Mouse (Mus musculus) midbrain, embryonic 16.5 days (tissue): ENCODE results near the gene Tesc. TPM values are rescaled to one million over a fixed set of nuclear protein-coding genes. Genes with fewer than 3 reads are reported as not detected.
A peak's percentile ranks its signal among the peaks of the same experiment; 100 is the strongest.

ENCODE experiments used
- ATAC-seq: fragments of 200-750 bp; cut with Nextera tagmentation; 2 replicates; pipeline ENCODE4 v1.8.0; 2017; ENCODE audit warnings: moderate TSS enrichment
- H3K27ac ChIP-seq: fragments of 300-500 bp; sonication (generic); 2 replicates; pipeline ENCODE4 v1.5.1; 2014; ENCODE audit warnings: mild to moderate bottlenecking, low read length, mixed read lengths
- H3K27me3 ChIP-seq: fragments of 300-500 bp; sonication (generic); 2 replicates; pipeline ENCODE4 v1.6.1; 2014; ENCODE audit warnings: low read depth, low read length, mixed read lengths; ENCODE audit not compliant: control insufficient read depth, insufficient read depth
- H3K36me3 ChIP-seq: fragments of 300-500 bp; sonication (generic); 2 replicates; pipeline ENCODE4 v1.6.1; 2014; ENCODE audit warnings: mild to moderate bottlenecking, low read length, moderate library complexity, mixed read lengths; ENCODE audit not compliant: control insufficient read depth, insufficient read depth
- H3K4me1 ChIP-seq: fragments of 300-500 bp; sonication (generic); 2 replicates; pipeline ENCODE4 v1.6.1; 2014; ENCODE audit warnings: mild to moderate bottlenecking, low read length, mixed read lengths; ENCODE audit not compliant: control insufficient read depth, insufficient read depth
- H3K4me2 ChIP-seq: fragments of 300-500 bp; sonication (generic); 2 replicates; pipeline ENCODE4 v1.6.1; 2014; ENCODE audit warnings: mild to moderate bottlenecking, low read length, mixed read lengths
- H3K4me3 ChIP-seq: fragments of 300-500 bp; sonication (generic); 2 replicates; pipeline ENCODE4 v1.5.1; 2014; ENCODE audit warnings: low read depth, mild to moderate bottlenecking, low read length, moderate library complexity, mixed read lengths
- H3K9ac ChIP-seq: fragments of 300-500 bp; sonication (generic); 2 replicates; pipeline ENCODE4 v1.6.1; 2014; ENCODE audit warnings: low read depth, low read length, mixed read lengths
- H3K9me3 ChIP-seq: fragments of 300-500 bp; sonication (generic); replicated peaks from 2 replicates; pipeline ENCODE4 v1.6.1; 2014; ENCODE audit warnings: mild to moderate bottlenecking, low read length, mixed read lengths; ENCODE audit not compliant: control insufficient read depth, poor library complexity, severe bottlenecking
- whole genome bisulfite sequencing: fragments of 180-500 bp; shearing (Covaris S2); extraction: QIAGEN DNeasy Blood & Tissue Kit; methylation state at CpG from one replicate; pipeline ENCODE4 v1.1.7; 2014; 5-methylcytosine and 5-hydroxymethylcytosine counted together
- polyA plus RNA-seq: library from polyadenylated mRNA; unstranded; fragments of >200 nt; fragmentation: Nextera tagmentation; extraction: Ambion mirVana; gene quantifications from 2 replicates; pipeline ENCODE4 v1.2.1, GENCODE M21; 2015

The Tesc gene
- 6.8 and 23.7 TPM in 2 replicates for polyA plus RNA-seq

- no peaks in the 10 kb centered on the region for H3K9me3 ChIP-seq
- H3K4me2 ChIP-seq = peak within 1 kb of the TSS; percentile 100
- 0% methylated on average over 59 of the region's 63 CpGs for WGBS
- peaks cover 29% of the 10 kb centered on the region; the same call in 1 of the 2 replicates for H3K4me1 ChIP-seq
- H3K9ac ChIP-seq = peak within 1 kb of the TSS; percentile 76
- no peaks in the 10 kb centered on the region for H3K36me3 ChIP-seq
- H3K27ac ChIP-seq = no peak within 1 kb of the TSS
- ATAC-seq = peak; percentile 5; the same call in 1 of the 2 replicates
- H3K4me3 ChIP-seq = peak within 1 kb of the TSS; percentile 74
- H3K27me3 ChIP-seq = peaks cover 41% of the 10 kb centered on the region
These were observed at the start of gene Tesc for GRCm38 (mm10) chr5:118027698-118028190. Tesc (plus strand) TSS chr5:118027743.

- no peaks in the 10 kb centered on the region for H3K27me3 ChIP-seq
- peak overlapping the region; percentile 92; the same call in 1 of the 2 replicates for H3K27ac ChIP-seq
- ATAC-seq = no peak
- 38% methylated on average over 17 of the region's 17 CpGs for WGBS
- H3K9ac ChIP-seq = peak overlapping the region; percentile 100
- H3K36me3 ChIP-seq = peaks cover 14% of the 10 kb centered on the region; the same call in 1 of the 2 replicates
- peak overlapping the region; percentile 97 for H3K4me3 ChIP-seq
- H3K4me2 ChIP-seq = peak overlapping the region; percentile 80
- peaks cover 24% of the 10 kb centered on the region for H3K4me1 ChIP-seq
- no peaks in the 10 kb centered on the region for H3K9me3 ChIP-seq
These were observed 49.3 kb upstream of the Tesc start for GRCm38 (mm10) chr5:117978159-117978697.

GRCm38 (mm10) chr5:117979082-117979481, 48.5 kb upstream of the Tesc start:
- no peaks in the 10 kb centered on the region for H3K9me3 ChIP-seq
- peaks cover 21% of the 10 kb centered on the region for H3K36me3 ChIP-seq
- H3K4me3 ChIP-seq = peak overlapping the region; percentile 97
- WGBS = 57% methylated on average over 5 of the region's 5 CpGs
- H3K9ac ChIP-seq = no peak overlapping the region
- ATAC-seq = no peak
- no peak overlapping the region for H3K27ac ChIP-seq
- peaks cover 26% of the 10 kb centered on the region for H3K4me1 ChIP-seq
- peak overlapping the region; percentile 80 for H3K4me2 ChIP-seq
- no peaks in the 10 kb centered on the region for H3K27me3 ChIP-seq

DNA sequence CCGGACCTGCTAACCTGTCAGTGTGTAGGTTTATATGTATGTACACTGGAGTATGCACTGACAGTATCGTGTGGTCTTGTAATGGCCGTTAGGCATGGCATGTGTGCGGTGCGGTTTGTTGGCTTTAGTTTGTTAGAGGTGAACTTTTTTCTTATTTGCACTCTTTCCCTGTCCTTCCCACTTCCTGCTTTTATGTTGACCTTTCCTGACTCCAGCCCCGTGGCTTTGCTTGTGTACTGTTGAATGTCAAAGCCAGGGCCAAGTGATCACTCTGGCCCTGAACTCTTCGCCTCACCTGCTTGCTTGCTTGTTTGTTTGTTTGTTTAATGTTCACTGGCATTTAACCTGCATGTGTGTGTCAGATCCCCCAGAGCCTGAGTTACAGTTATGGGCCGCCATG, 46.6 kb upstream of the Tesc start:
- H3K36me3 ChIP-seq = peaks cover 21% of the 10 kb centered on the region
- peaks cover 26% of the 10 kb centered on the region for H3K4me1 ChIP-seq
- no peak overlapping the region for H3K4me2 ChIP-seq
- H3K9me3 ChIP-seq = no peaks in the 10 kb centered on the region
- WGBS = 92% methylated on average over 8 of the region's 8 CpGs
- no peaks in the 10 kb centered on the region for H3K27me3 ChIP-seq
- no peak overlapping the region for H3K9ac ChIP-seq
- no peak for ATAC-seq
- H3K4me3 ChIP-seq = no peak overlapping the region
- H3K27ac ChIP-seq = no peak overlapping the region

GRCm38 (mm10) chr5:117981943-117982342, 45.6 kb upstream of the Tesc start:
- no peak overlapping the region for H3K4me2 ChIP-seq
- no peak overlapping the region for H3K27ac ChIP-seq
- ATAC-seq = no peak
- no peak overlapping the region for H3K9ac ChIP-seq
- peaks cover 26% of the 10 kb centered on the region for H3K4me1 ChIP-seq
- WGBS = 92% methylated on average over 5 of the region's 5 CpGs
- peaks cover 27% of the 10 kb centered on the region for H3K36me3 ChIP-seq
- no peaks in the 10 kb centered on the region for H3K27me3 ChIP-seq
- H3K4me3 ChIP-seq = no peak overlapping the region
- H3K9me3 ChIP-seq = no peaks in the 10 kb centered on the region

GRCm38 (mm10) chr5:117986327-117986726, 41.2 kb upstream of the Tesc start:
- H3K9ac ChIP-seq = no peak overlapping the region
- ATAC-seq = no peak
- no peak overlapping the region for H3K27ac ChIP-seq
- no peaks in the 10 kb centered on the region for H3K9me3 ChIP-seq
- peaks cover 2% of the 10 kb centered on the region; the same call in 1 of the 2 replicates for H3K4me1 ChIP-seq
- H3K4me2 ChIP-seq = no peak overlapping the region
- 68% methylated on average over 4 of the region's 4 CpGs for WGBS
- peaks cover 52% of the 10 kb centered on the region for H3K36me3 ChIP-seq
- H3K27me3 ChIP-seq = no peaks in the 10 kb centered on the region
- no peak overlapping the region for H3K4me3 ChIP-seq

DNA sequence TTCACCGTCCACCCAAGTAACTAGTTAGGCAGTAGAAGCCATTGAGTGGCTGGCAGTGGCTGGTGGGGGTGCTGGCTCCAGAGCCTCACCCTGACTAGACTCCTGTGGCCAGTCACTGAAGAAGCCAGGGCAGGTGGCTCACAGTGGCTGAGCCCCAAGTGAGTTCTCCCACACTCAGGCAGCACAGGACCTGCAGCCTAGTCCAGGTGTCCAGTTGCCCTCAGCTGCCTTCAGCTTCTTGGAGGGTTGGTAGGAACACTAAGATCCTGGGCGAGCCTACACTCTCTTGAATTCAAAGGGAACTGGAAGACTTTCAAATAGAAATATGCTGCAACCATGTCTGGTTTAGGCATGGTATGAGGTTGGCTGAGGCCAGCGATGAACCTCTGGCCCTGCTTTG, 39.7 kb upstream of the Tesc start:
- peaks cover 2% of the 10 kb centered on the region; the same call in 1 of the 2 replicates for H3K4me1 ChIP-seq
- peaks cover 55% of the 10 kb centered on the region for H3K36me3 ChIP-seq
- H3K9me3 ChIP-seq = no peaks in the 10 kb centered on the region
- H3K27ac ChIP-seq = no peak overlapping the region
- no peak overlapping the region for H3K4me2 ChIP-seq
- H3K4me3 ChIP-seq = no peak overlapping the region
- ATAC-seq = no peak
- H3K9ac ChIP-seq = no peak overlapping the region
- WGBS = 91% methylated on average over 3 of the region's 3 CpGs
- no peaks in the 10 kb centered on the region for H3K27me3 ChIP-seq

- no peak overlapping the region for H3K4me3 ChIP-seq
- H3K4me2 ChIP-seq = no peak overlapping the region
- H3K9me3 ChIP-seq = no peaks in the 10 kb centered on the region
- WGBS = 86% methylated on average over 9 of the region's 9 CpGs
- ATAC-seq = no peak
- H3K27me3 ChIP-seq = no peaks in the 10 kb centered on the region
- H3K36me3 ChIP-seq = peaks cover 50% of the 10 kb centered on the region
- H3K9ac ChIP-seq = no peak overlapping the region
- H3K4me1 ChIP-seq = peaks cover 2% of the 10 kb centered on the region; the same call in 1 of the 2 replicates
- no peak overlapping the region for H3K27ac ChIP-seq
These were observed 39.2 kb upstream of the Tesc start for GRCm38 (mm10) chr5:117988367-117988766.

- 91% methylated on average over 6 of the region's 6 CpGs for WGBS
- Histone ChIP-seq H3K4me2 (no peak overlapping the region), H3K4me3 (no peak overlapping the region), H3K9ac (no peak overlapping the region), H3K36me3 (peaks cover 58% of the 10 kb centered on the region), H3K27me3 (no peaks in the 10 kb centered on the region), H3K9me3 (no peaks in the 10 kb centered on the region), H3K4me1 (no peaks in the 10 kb centered on the region), H3K27ac (no peak overlapping the region)
- no peak for ATAC-seq
These were observed 37.8 kb upstream of the Tesc start for GRCm38 (mm10) chr5:117989773-117990172.
